In genomic region chr13:58655552-58655951, GRCm38 (mm10) we compare ENCODE assay signal across 18 mouse cellular contexts. TPM values are rescaled to one million over a fixed set of nuclear protein-coding genes. Genes with fewer than 3 reads are reported as not detected.
DNase-seq lines count a peak whose midpoint lies in the region; ATAC-seq and TF ChIP-seq lines count a peak whose summit lies in the region.
"Had no signal": no experiment of that assay in that cellular context is flagged by ENCODE, and none has a peak within 500 bp of the region (broad histone marks: within the 10 kb centered on the region; RNA-seq: fewer than 3 reads in every experiment).

No protein-coding gene starts in this region.

- H3K36me3 ChIP-seq in heart, adult 2 months (ENCODE audit: control insufficient read depth, insufficient read depth, low read length) = no peaks in the 10 kb centered on the region
- no peaks in the 10 kb centered on the region for H3K36me3 ChIP-seq in lung, embryonic 14.5 days (ENCODE audit: insufficient read depth)
- no peaks in the 10 kb centered on the region for H3K36me3 ChIP-seq in ES-E14 (ENCODE audit: control insufficient read depth, insufficient read depth, low read length, poor library complexity, severe bottlenecking)
- no peaks in the 10 kb centered on the region for H3K36me3 ChIP-seq in liver, embryonic 14.5 days (replicated peaks; ENCODE audit: control insufficient read depth, insufficient read depth, low read depth)
- H3K36me3 ChIP-seq in hindbrain, embryonic 13.5 days = no peaks in the 10 kb centered on the region
- H3K36me3 ChIP-seq: embryonic facial prominence, embryonic 13.5 days; heart, embryonic 15.5 days; intestine, embryonic 15.5 days had no signal

- no peaks in the 10 kb centered on the region for H3K79me2 ChIP-seq in heart, adult 2 months (replicated peaks; ENCODE audit: control insufficient read depth, insufficient read depth, low read length)

- no peak for ATAC-seq in lung, embryonic 14.5 days (ENCODE audit: insufficient read depth)
- no peak for ATAC-seq in liver, embryonic 14.5 days (ENCODE audit: insufficient read depth)
- ATAC-seq in hindbrain, embryonic 13.5 days (ENCODE audit: low FRiP score) = no peak
- no peak for ATAC-seq in megakaryocyte-erythroid progenitor cell, adult 5-6 weeks (replicated peaks; ENCODE audit: low FRiP score, low TSS enrichment, poor library complexity, severe bottlenecking)
- ATAC-seq: activated CD4-positive, CD25-positive, alpha-beta regulatory T cell, adult 4 months; forebrain, embryonic 14.5 days; intestine, embryonic 15.5 days had no signal

- no peak overlapping the region for H3K4me2 ChIP-seq in lung, embryonic 14.5 days
- no peak overlapping the region for H3K4me2 ChIP-seq in liver, embryonic 14.5 days (ENCODE audit: low read depth)
- H3K4me2 ChIP-seq in hindbrain, embryonic 13.5 days = no peak overlapping the region
- H3K4me2 ChIP-seq: embryonic facial prominence, embryonic 13.5 days; heart, embryonic 15.5 days; intestine, embryonic 15.5 days had no signal

- WGBS in heart, adult 2 months = 72% methylated on average over 10 of the region's 10 CpGs
- WGBS in lung, embryonic 14.5 days = 73% methylated on average over 10 of the region's 10 CpGs
- 60% methylated on average over 10 of the region's 10 CpGs for WGBS in liver, embryonic 14.5 days (ENCODE audit: insufficient replicate concordance)
- WGBS in hindbrain, embryonic 13.5 days = 75% methylated on average over 10 of the region's 10 CpGs

- no peak for TF ChIP-seq EP300 in heart, adult 2 months (IDR thresholded peaks at IDR 0.05; ENCODE audit: insufficient read depth, low read depth, low read length)
- no peak for TF ChIP-seq EP300 in liver, embryonic 14.5 days (IDR thresholded peaks at IDR 0.05; ENCODE audit: low read depth)

- intact Hi-C loops in heart, adult 2 months (cut with DNase I) = no loop called here

- H3K27me3 ChIP-seq in heart, adult 2 months (ENCODE audit: control insufficient read depth, insufficient read depth, low read length) = no peaks in the 10 kb centered on the region
- no peaks in the 10 kb centered on the region for H3K27me3 ChIP-seq in lung, embryonic 14.5 days (ENCODE audit: insufficient read depth, low read length)
- H3K27me3 ChIP-seq in liver, embryonic 14.5 days (ENCODE audit: control insufficient read depth, insufficient read depth, low read length) = no peaks in the 10 kb centered on the region
- H3K27me3 ChIP-seq in hindbrain, embryonic 13.5 days = no peaks in the 10 kb centered on the region
- H3K27me3 ChIP-seq: CH12.LX; embryonic facial prominence, embryonic 13.5 days; heart, embryonic 15.5 days; intestine, embryonic 15.5 days had no signal

- no peak for TF ChIP-seq POLR2A in heart, adult 2 months (IDR thresholded peaks at IDR 0.05; ENCODE audit: insufficient read depth, low read depth, low read length)

- peak; percentile 55 for TF ChIP-seq CTCF in heart, adult 2 months (IDR thresholded peaks at IDR 0.05)
- peak; percentile 57 for TF ChIP-seq CTCF in lung, embryonic 14.5 days (IDR thresholded peaks at IDR 0.05; ENCODE audit: low read depth)
- peak; percentile 75 for TF ChIP-seq CTCF in liver, embryonic 14.5 days (IDR thresholded peaks at IDR 0.05; ENCODE audit: low read depth)

- H3K4me1 ChIP-seq in heart, adult 2 months (ENCODE audit: control insufficient read depth, insufficient read depth, low read length) = no peaks in the 10 kb centered on the region
- no peaks in the 10 kb centered on the region for H3K4me1 ChIP-seq in lung, embryonic 14.5 days (ENCODE audit: insufficient read depth)
- H3K4me1 ChIP-seq in ES-E14 (ENCODE audit: control insufficient read depth in 2 of 2, insufficient read depth in 2 of 2, low read length in 2 of 2, poor library complexity in 1 of 2) = no peaks in the 10 kb centered on the region
- H3K4me1 ChIP-seq in liver, embryonic 14.5 days (replicated peaks; ENCODE audit: control insufficient read depth in 2 of 2, insufficient read depth in 2 of 2, low read length in 1 of 2) = no peaks in the 10 kb centered on the region
- H3K4me1 ChIP-seq in hindbrain, embryonic 13.5 days (replicated peaks) = peaks cover 5% of the 10 kb centered on the region; the same call in 1 of the 2 replicates
- H3K4me1 ChIP-seq: embryonic facial prominence, embryonic 13.5 days; heart, embryonic 15.5 days; intestine, embryonic 15.5 days had no signal

- H3K27ac ChIP-seq in heart, adult 2 months = no peak overlapping the region
- no peak overlapping the region for H3K27ac ChIP-seq in lung, embryonic 14.5 days (ENCODE audit: low read depth)
- H3K27ac ChIP-seq in ES-E14 (ENCODE audit: insufficient read depth, low read depth, low read length, poor library complexity, severe bottlenecking) = no peak overlapping the region
- H3K27ac ChIP-seq in liver, embryonic 14.5 days = no peak overlapping the region
- H3K27ac ChIP-seq in hindbrain, embryonic 13.5 days = no peak overlapping the region
- H3K27ac ChIP-seq: embryonic facial prominence, embryonic 13.5 days; heart, embryonic 15.5 days; intestine, embryonic 15.5 days had no signal

- H3K4me3 ChIP-seq in heart, adult 2 months = no peak overlapping the region
- H3K4me3 ChIP-seq in lung, embryonic 14.5 days (ENCODE audit: low read depth, low read length) = no peak overlapping the region
- peak overlapping the region in 1 of 2 experiments; percentile 7; a peak in 1 of 4 replicates for H3K4me3 ChIP-seq in ES-E14 (ENCODE audit: insufficient read depth in 1 of 2, low read depth in 1 of 2, low read length in 2 of 2, poor library complexity in 1 of 2, severe bottlenecking in 1 of 2)
- no peak overlapping the region for H3K4me3 ChIP-seq in liver, embryonic 14.5 days (ENCODE audit: insufficient read depth in 1 of 2, low read depth in 2 of 2, low read length in 2 of 2)
- H3K4me3 ChIP-seq in hindbrain, embryonic 13.5 days = no peak overlapping the region
- H3K4me3 ChIP-seq: embryonic facial prominence, embryonic 13.5 days; heart, embryonic 15.5 days; intestine, embryonic 15.5 days; myocyte had no signal

- H3K9ac ChIP-seq in heart, adult 2 months (ENCODE audit: low read depth, low read length) = no peak overlapping the region
- H3K9ac ChIP-seq in lung, embryonic 14.5 days = no peak overlapping the region
- no peak overlapping the region for H3K9ac ChIP-seq in ES-E14 (ENCODE audit: insufficient read depth, low read depth, low read length, poor library complexity, severe bottlenecking)
- H3K9ac ChIP-seq in liver, embryonic 14.5 days (replicated peaks) = no peak overlapping the region
- H3K9ac ChIP-seq in hindbrain, embryonic 13.5 days = no peak overlapping the region
- H3K9ac ChIP-seq: embryonic facial prominence, embryonic 13.5 days; heart, embryonic 15.5 days; intestine, embryonic 15.5 days had no signal

- H3K9me3 ChIP-seq in lung, embryonic 14.5 days (ENCODE audit: low read depth, low read length) = no peaks in the 10 kb centered on the region
- H3K9me3 ChIP-seq in ES-E14 (ENCODE audit: control insufficient read depth, insufficient read depth, low read depth, low read length) = no peaks in the 10 kb centered on the region
- H3K9me3 ChIP-seq in liver, embryonic 14.5 days (ENCODE audit: control insufficient read depth, low read length) = no peaks in the 10 kb centered on the region
- no peaks in the 10 kb centered on the region for H3K9me3 ChIP-seq in hindbrain, embryonic 13.5 days
- H3K9me3 ChIP-seq: embryonic facial prominence, embryonic 13.5 days; heart, embryonic 15.5 days; intestine, embryonic 15.5 days had no signal

- DNase-seq in heart, adult 2 months = no peak
- no peak for DNase-seq in heart, adult 18-20 months
- peak; percentile 24 for DNase-seq in lung, embryonic 14.5 days
- no peak for DNase-seq in lung, postnatal 25 days (ENCODE audit: low spot score)
- DNase-seq in ES-E14 (ENCODE audit: low read depth, low spot score) = peak; percentile 61
- no peak for DNase-seq in liver, embryonic 14.5 days (ENCODE audit: low read depth in 3 of 3, low spot score in 3 of 3)
- DNase-seq: cerebellum, adult 9-10 months; gastrocnemius, postnatal 25 days; right cerebral cortex, postnatal 14 days had no signal

- in situ Hi-C loops in ES-E14 (cut with MboI; ENCODE audit: low sequenced_read_pairs in 2 of 2, unreplicated experiment in 2 of 2) = no loop called here

TF ChIP-seq in ES-E14, 5 proteins besides CTCF, POLR2A, EP300 and RAD21:
- TF ChIP-seq ZNF384 (IDR thresholded peaks at IDR 0.05; ENCODE audit: low read depth, low read length) (no peak), CHD2 (IDR thresholded peaks at IDR 0.05; ENCODE audit: low read depth, low read length) (no peak), HCFC1 (IDR thresholded peaks at IDR 0.05; ENCODE audit: borderline replicate concordance, insufficient read depth, low read length) (no peak), ZC3H11A (IDR thresholded peaks at IDR 0.05; ENCODE audit: borderline replicate concordance, low read depth, low read length) (no peak), MAFK (IDR thresholded peaks at IDR 0.05; ENCODE audit: insufficient read depth, low read depth, low read length) (no peak)

RNA-seq across cellular contexts. Expression of gene Slc28a3, which starts 44.9 kb away (rescaled TPM):
- not detected for total RNA-seq in heart, adult 2 months (2021)
- 0.12 TPM in 1 of 2 replicates, not detected in the other for polyA plus RNA-seq in heart, adult 2 months (2012; rRNA removed)
- total RNA-seq in heart, adult 18-20 months (2021) = under 1 TPM in 1 of 2 experiments, not detected in 1; 0.13 TPM
- 0.08 TPM in 1 of 2 replicates, not detected in the other for polyA plus RNA-seq in lung, embryonic 14.5 days (2014; fragmentation: Nextera tagmentation; extraction: Ambion mirVana)
- 0.27 and 0.42 TPM in 2 replicates for total RNA-seq in ES-E14 (2012; rRNA removed)
- 0.01 TPM in 1 of 2 replicates, not detected in the other for polyA plus RNA-seq in liver, embryonic 14.5 days (2012; rRNA removed)
- polyA plus RNA-seq in liver, embryonic 14.5 days (2014; fragmentation: Nextera tagmentation; extraction: Ambion mirVana) = not detected in 2 replicates
- polyA plus RNA-seq in hindbrain, embryonic 13.5 days (2015; fragmentation: Nextera tagmentation; extraction: Ambion mirVana) = 0.05 TPM in 1 of 2 replicates, not detected in the other
- total RNA-seq in megakaryocyte-erythroid progenitor cell, adult 5-6 weeks (2014; fragmentation: Nextera tagmentation) = 1.4 TPM in 1 of 2 replicates, not detected in the other
- not detected in 2 replicates for total RNA-seq in megakaryocyte-erythroid progenitor cell, adult 5-6 weeks (2017)
- total RNA-seq: CH12.LX; gastrocnemius, postnatal 25 days had no signal
- polyA plus RNA-seq: forebrain, embryonic 14.5 days; myocyte had no signal

Comparison
In these comparisons a context has a peak if more than half of its experiments do, and no peak if none do; other contexts are left out.
1. DNase-seq: peak in lung, embryonic 14.5 days (single experiment) and ES-E14 (single experiment); none in heart, adult 2 months (0 of 2), heart, adult 18-20 months (0 of 2), lung, postnatal 25 days (single experiment) and liver, embryonic 14.5 days (0 of 3).
2. Peak in every context shown above with its lines, with median percentiles within 50 percentile points of each other: CTCF ChIP-seq.